Mouse (Mus musculus) natural killer cell, adult 2 months (primary cell): ENCODE results near the gene D130043K22Rik.

ENCODE experiments used
- DNase-seq, 2 experiments: peaks; one replicate each; pipeline ENCODE4 v3.0.0; 2022; ENCODE audit warnings: low spot score in 2 of 2

Gene D130043K22Rik

GRCm38 (mm10) chr13:24893880-24894279 is 48.9 kb downstream of the D130043K22Rik start:
- no peak for DNase-seq

GRCm38 (mm10) chr13:24901916-24902315 is 57.0 kb downstream of the D130043K22Rik start:
- DNase-seq = no peak

GRCm38 (mm10) chr13:24903412-24903811 is 58.5 kb downstream of the D130043K22Rik start:
- DNase-seq = no peak

DNA sequence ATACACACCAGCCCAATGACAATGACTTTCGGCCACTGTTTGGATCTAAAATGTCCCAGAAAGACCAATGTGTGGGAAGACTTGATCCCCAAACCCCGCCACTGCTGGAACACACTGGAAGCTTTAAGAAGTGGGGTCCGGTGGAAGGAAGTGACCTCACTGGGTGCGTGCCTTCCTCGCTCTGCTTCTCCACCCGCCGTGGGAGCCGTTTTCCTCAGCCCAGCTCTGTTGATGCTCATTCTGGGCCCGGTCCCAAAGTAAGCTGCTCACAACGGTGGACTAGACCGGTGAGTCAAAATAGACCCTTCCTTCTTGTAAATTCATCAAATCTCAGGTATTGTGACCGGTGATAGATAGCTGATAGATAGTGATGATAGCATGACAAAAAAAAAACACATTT is 60.5 kb downstream of the D130043K22Rik start:
- DNase-seq = no peak

- no peak for DNase-seq
Measured at GRCm38 (mm10) chr13:24906831-24907570, 62.1 kb downstream of the D130043K22Rik start.

- no peak for DNase-seq
Measured at GRCm38 (mm10) chr13:24909112-24909511, 64.2 kb downstream of the D130043K22Rik start.

- no peak for DNase-seq
Measured at GRCm38 (mm10) chr13:24913576-24913975, 68.6 kb downstream of the D130043K22Rik start.

DNA sequence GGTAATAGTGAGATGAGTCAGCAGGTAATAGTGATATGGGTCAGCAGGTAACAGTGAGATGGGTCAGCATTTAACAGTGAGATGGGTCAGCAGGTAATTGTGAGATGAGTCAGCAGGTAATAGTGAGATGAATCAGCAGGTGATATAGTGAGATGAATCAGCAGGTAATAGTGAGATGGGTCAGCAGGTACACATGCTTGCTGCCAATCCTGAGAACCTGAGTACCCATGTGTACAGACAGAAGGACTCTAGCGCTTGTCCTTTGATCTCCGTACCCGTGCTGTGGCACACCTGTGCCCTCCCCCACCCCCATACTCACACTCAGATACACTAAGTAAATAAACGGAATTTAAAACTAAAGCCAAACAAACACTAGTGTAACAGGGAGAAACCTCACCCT is 70.0 kb downstream of the D130043K22Rik start:
- no peak for DNase-seq

DNA sequence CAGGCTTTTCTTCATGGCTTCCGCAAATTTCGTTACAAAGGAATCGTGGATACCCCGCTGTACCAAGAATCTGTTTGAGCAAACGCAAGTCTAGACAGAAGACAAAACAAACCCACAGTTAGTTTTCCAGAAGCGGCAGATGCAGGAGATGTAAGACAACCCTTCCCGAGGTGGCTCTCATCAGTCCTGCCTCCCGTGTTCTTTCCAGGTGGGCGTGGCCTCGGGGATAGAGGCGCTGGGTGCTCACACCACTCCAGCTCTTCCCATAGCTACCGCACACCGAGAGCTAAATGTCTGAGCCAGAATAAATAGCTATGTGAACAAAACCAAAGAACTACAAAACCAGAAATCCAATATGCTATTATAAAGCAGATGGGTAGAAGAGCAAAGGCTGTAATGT is 70.9 kb downstream of the D130043K22Rik start:
- no peak for DNase-seq

- peak; percentile 37 to 58 for DNase-seq
Measured at GRCm38 (mm10) chr13:24920333-24920977, 75.5 kb downstream of the D130043K22Rik start.

GRCm38 (mm10) chr13:24921281-24921680 is 76.3 kb downstream of the D130043K22Rik start:
- peak; percentile 28 to 41 for DNase-seq

GRCm38 (mm10) chr13:24923991-24924390 is 79.1 kb downstream of the D130043K22Rik start:
- no peak for DNase-seq

- no peak for DNase-seq
Measured at GRCm38 (mm10) chr13:24930591-24930990, 85.7 kb downstream of the D130043K22Rik start.

GRCm38 (mm10) chr13:24933199-24933598 is 88.3 kb downstream of the D130043K22Rik start:
- no peak for DNase-seq

- DNase-seq = no peak
Measured at GRCm38 (mm10) chr13:24936772-24937107, 91.8 kb downstream of the D130043K22Rik start.

- peak; percentile 5 to 27 for DNase-seq
Measured at GRCm38 (mm10) chr13:24937108-24937838, 92.3 kb downstream of the D130043K22Rik start, which contains the start of gene Aldh5a1. Aldh5a1 (minus strand) TSS chr13:24937661.

DNA sequence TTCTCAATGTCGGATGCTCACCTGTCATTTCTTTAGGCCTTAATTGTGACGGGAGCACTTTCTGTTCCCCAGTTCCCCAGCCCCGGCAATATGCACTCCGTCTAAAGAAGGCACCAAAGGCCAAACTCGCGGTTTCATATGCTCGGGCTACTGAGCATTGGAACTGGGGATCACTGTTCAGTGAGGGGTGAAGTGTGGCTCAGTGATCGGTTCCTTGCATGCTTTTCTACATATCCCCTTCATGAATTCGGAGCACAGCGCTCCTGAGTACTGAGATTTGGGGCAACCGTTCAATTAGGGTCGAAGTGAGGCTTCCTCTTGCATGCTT is 92.9 kb downstream of the D130043K22Rik start:
- DNase-seq = no peak

- DNase-seq = peak; percentile 49 to 57
Measured at GRCm38 (mm10) chr13:24938683-24939082, 93.7 kb downstream of the D130043K22Rik start.

DNA sequence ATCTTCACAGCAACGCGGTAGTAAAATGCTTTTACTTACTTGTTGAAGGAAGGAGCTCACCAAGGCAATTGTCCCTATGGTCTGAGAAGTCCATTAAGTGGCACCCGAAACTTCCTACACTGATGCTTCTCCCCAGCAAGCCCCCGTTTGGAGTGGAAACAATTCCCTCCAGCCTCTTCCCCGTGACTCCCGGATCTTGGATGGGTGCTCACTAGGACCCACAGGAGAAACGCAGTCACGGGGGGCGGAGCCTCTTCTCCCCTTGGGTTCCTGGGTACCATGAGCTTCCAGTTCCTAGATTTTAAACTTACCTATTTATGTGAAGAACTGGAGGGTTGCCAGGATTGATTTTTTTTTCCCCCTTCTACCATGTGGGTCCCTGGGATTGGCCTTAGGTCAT is 94.5 kb downstream of the D130043K22Rik start:
- DNase-seq = no peak

- DNase-seq = no peak
Measured at GRCm38 (mm10) chr13:24942512-24943282, 97.8 kb downstream of the D130043K22Rik start, which contains the start of gene Gpld1. Gpld1 (plus strand) TSS chr13:24943152.

DNA sequence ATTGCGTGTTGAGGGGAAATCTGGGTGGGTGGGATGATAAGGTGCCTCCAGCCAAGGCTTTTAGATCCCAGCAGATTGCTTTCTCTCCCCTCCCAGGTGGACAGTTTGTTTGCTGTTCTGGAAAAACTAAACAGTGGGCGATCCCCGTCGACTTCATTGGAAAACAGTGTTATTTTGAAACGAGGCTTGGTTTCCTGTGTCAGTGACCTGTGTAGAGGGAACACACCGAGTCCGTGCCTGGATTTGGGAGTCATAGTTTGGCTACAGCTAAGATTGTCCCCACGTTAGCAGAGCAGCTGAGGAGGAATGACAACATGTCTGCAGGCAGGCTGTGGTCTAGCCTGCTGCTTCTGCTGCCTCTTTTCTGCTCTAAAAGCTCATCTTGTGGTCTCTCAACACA is 98.4 kb downstream of the D130043K22Rik start:
- DNase-seq = no peak

- no peak for DNase-seq
Measured at GRCm38 (mm10) chr13:24945567-24945966, 100.6 kb downstream of the D130043K22Rik start.
